Mouse (Mus musculus) brain, embryonic 14.5 days (tissue): Measurements from ENCODE around the gene Gm44965.

Experiments
- CTCF ChIP-seq: fragments of 200-500 bp; IDR thresholded peaks from 2 replicates; pipeline ENCODE4 v1.5.1; 2012; ENCODE audit warnings: inconsistent platforms, mild to moderate bottlenecking, moderate library complexity, borderline replicate concordance; ENCODE audit not compliant: insufficient read depth, insufficient read length; ENCODE audit errors: extremely low read depth
- POLR2A ChIP-seq: fragments of 200-500 bp; IDR thresholded peaks from 2 replicates; pipeline ENCODE4 v1.6.1; 2012; ENCODE audit warnings: mild to moderate bottlenecking, inconsistent platforms, borderline replicate concordance; ENCODE audit not compliant: poor library complexity, insufficient read depth, insufficient read length, severe bottlenecking; ENCODE audit errors: extremely low read depth

DNA sequence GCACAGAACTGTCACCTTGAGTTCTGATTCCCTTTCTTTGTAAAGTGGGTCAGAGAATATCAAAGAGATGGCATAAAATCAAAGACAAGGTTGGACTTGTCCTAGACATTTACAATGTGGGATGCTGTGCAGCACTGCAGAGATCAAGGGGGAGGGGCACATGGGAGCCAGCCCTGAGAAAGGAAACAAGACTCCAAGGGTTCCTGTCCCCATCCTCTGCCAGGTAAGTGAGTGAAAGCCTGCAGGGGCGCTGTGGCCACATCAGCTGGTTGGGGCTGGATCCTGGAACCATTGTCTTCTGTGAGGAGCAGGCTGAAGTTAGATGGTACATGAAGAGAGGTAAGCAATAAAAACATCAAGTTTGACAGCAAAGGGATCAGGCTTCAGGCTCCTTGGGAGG, 29.7 kb downstream of the Gm44965 start:
- no peak for TF ChIP-seq CTCF
- TF ChIP-seq POLR2A, result no peak
